Comparison of ENCODE assay signal across 8 mouse cellular contexts in genomic region chr1:89138316-89138715, GRCm38 (mm10).
DNase-seq lines count a peak whose midpoint lies in the region.
"Had no signal": no experiment of that assay in that cellular context is flagged by ENCODE, and none has a peak within 500 bp of the region (broad histone marks: within the 10 kb centered on the region; RNA-seq: fewer than 3 reads in every experiment).

No protein-coding gene starts in this region.

- peak; percentile 25 for DNase-seq in kidney, adult 9 months
- no peak for DNase-seq in kidney, adult 18-20 months
- DNase-seq in frontal cortex, postnatal 36 days (ENCODE audit: low spot score in 2 of 2) = peak; percentile 39 to 57
- peak; percentile 51 to 56 for DNase-seq in left cerebral cortex, adult 18-20 months (ENCODE audit: low spot score in 2 of 2)
- DNase-seq in right cerebral cortex, postnatal 25 days = peak; percentile 45
- no peak for DNase-seq in gastrocnemius, adult 18-20 months (ENCODE audit: low spot score)
- no peak for DNase-seq in urinary bladder, postnatal 4 days (ENCODE audit: low spot score in 2 of 2)
- DNase-seq: liver, embryonic 13.5 days had no signal

Comparison
In these comparisons a context has a peak if more than half of its experiments do, and no peak if none do; other contexts are left out.
1. DNase-seq: peak in kidney, adult 9 months (single experiment), frontal cortex, postnatal 36 days (2 of 2), left cerebral cortex, adult 18-20 months (2 of 2) and right cerebral cortex, postnatal 25 days (single experiment); none in kidney, adult 18-20 months (single experiment), gastrocnemius, adult 18-20 months (single experiment) and urinary bladder, postnatal 4 days (0 of 2).